Mouse (Mus musculus): ENCODE measurements around the gene Lancl1. TPM values are rescaled to one million over a fixed set of nuclear protein-coding genes. Genes with fewer than 3 reads are reported as not detected.

The Lancl1 gene
- 196 and 197 TPM in 2 replicates for polyA plus RNA-seq (2014; fragmentation: Nextera tagmentation; extraction: Ambion mirVana)

DNA sequence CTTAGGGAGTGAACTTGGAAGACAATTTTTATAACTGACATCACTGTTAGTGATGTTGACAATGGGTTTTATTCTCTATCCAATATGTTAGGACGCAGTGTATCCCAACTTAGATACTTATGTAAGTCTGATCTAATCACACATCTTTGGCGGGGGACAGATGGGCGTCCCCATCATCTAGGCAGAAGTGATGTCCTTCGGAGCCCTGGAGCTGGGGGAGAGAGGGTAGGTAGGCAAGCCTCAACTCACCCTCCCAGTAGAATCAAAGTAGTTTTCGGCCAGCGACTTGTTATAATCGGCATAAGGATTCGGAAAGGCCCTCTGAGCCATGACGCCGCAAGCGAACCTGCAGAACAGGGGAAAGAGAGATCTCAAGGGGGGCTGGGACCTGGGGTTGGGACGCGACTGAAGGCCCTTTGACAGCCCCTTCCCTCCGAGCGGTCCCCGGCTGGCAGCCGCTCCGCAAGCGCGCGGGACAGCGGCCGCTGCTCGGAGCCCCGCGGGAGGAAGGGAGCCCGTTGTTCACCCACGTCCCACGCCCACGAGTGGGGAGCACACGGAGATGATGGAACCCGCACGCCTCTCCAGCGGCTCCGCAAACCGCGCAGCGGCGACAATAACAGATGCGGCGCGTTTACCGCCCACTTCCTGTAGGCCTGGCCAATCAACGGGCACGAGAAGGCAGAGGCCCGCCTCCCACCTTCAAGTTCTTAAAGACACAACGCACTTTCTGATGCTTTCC is at the start of gene Lancl1:
Lancl1 (minus strand) TSS at position 627 of the 742 bp plus-strand sequence.
- DNase-seq (ENCODE audit: low spot score) (peak; percentile 87), ATAC-seq (ENCODE audit: low FRiP score) (peak; percentile 98)
- Histone ChIP-seq H3K4me3 (replicated peaks; ENCODE audit: low read length) (peak within 1 kb of the TSS; percentile 78), H3K9me3 (ENCODE audit: control insufficient read depth, low read length) (no peaks in the 10 kb centered on the region), H3K4me1 (replicated peaks; ENCODE audit: control insufficient read depth, insufficient read depth, low read length) (peaks cover 11% of the 10 kb centered on the region), H3K36me3 (replicated peaks; ENCODE audit: control insufficient read depth, insufficient read depth) (peaks cover 28% of the 10 kb centered on the region), H3K9ac (peak within 1 kb of the TSS; percentile 80), H3K27me3 (ENCODE audit: control insufficient read depth, insufficient read depth, low read length) (no peaks in the 10 kb centered on the region), H3K4me2 (replicated peaks) (peak within 1 kb of the TSS; percentile 73), H3K27ac (peak within 1 kb of the TSS; percentile 78)
- under 1% methylated on average over 46 of the region's 47 CpGs for WGBS

DNA sequence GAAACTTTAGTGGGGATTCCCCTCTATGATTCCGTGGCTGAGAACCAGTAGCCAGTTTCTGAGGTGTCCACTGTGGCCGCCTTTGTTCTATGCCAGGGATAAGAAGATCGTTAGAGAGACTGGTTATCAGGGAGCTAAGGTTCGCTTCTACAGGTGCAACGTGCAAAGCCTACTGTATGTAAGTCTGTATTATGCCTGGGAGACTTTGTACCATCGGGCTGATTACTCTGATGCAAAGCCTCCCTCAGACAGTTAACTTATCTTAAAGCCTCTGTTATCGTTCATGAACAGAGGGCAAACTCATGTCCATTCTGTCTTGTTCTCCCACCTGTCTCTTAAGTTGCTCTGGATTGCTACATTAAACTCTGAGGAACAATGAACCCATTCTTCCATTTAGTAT is 40.5 kb upstream of the Lancl1 start:
- H3K9me3 ChIP-seq (ENCODE audit: control insufficient read depth, low read length): no peaks in the 10 kb centered on the region
- 88% methylated on average over 7 of the region's 7 CpGs for WGBS
- H3K9ac ChIP-seq: no peak overlapping the region
- H3K36me3 ChIP-seq (replicated peaks; ENCODE audit: control insufficient read depth, insufficient read depth): no peaks in the 10 kb centered on the region
- H3K4me1 ChIP-seq (replicated peaks; ENCODE audit: control insufficient read depth, insufficient read depth, low read length): no peaks in the 10 kb centered on the region
- no peaks in the 10 kb centered on the region for H3K27me3 ChIP-seq (ENCODE audit: control insufficient read depth, insufficient read depth, low read length)
- H3K27ac ChIP-seq: no peak overlapping the region
- ATAC-seq (ENCODE audit: low FRiP score): no peak
- H3K4me3 ChIP-seq (replicated peaks; ENCODE audit: low read length): no peak overlapping the region
- no peak overlapping the region for H3K4me2 ChIP-seq (replicated peaks)
- no peak for DNase-seq (ENCODE audit: low spot score)

DNA sequence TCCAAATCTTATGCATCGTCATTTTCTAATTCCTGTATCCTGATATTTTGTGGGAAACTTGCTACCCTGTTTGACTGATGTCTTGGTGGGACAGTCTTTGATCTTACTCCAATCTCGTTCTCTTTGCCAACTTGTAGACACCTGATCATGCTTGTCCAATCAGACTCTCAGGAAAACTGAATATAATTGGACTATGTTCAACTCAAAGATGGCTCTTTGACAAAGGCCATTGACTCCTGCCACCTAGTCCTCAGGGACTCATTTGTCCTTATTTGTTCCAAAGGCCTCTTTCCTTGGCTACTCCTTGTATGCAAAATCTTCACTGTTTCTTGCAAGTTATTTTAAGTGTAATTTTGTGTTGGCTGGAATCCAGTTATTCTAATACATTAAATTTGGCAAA is 40.0 kb upstream of the Lancl1 start:
- Histone ChIP-seq H3K9me3 (ENCODE audit: control insufficient read depth, low read length) (no peaks in the 10 kb centered on the region), H3K27ac (no peak overlapping the region), H3K4me3 (replicated peaks; ENCODE audit: low read length) (no peak overlapping the region), H3K9ac (no peak overlapping the region), H3K36me3 (replicated peaks; ENCODE audit: control insufficient read depth, insufficient read depth) (no peaks in the 10 kb centered on the region), H3K4me2 (replicated peaks) (no peak overlapping the region), H3K4me1 (replicated peaks; ENCODE audit: control insufficient read depth, insufficient read depth, low read length) (no peaks in the 10 kb centered on the region), H3K27me3 (ENCODE audit: control insufficient read depth, insufficient read depth, low read length) (no peaks in the 10 kb centered on the region)
- no peak for ATAC-seq (ENCODE audit: low FRiP score)
- 77% methylated on average over 2 of the region's 2 CpGs for WGBS
- DNase-seq (ENCODE audit: low spot score): no peak

DNA sequence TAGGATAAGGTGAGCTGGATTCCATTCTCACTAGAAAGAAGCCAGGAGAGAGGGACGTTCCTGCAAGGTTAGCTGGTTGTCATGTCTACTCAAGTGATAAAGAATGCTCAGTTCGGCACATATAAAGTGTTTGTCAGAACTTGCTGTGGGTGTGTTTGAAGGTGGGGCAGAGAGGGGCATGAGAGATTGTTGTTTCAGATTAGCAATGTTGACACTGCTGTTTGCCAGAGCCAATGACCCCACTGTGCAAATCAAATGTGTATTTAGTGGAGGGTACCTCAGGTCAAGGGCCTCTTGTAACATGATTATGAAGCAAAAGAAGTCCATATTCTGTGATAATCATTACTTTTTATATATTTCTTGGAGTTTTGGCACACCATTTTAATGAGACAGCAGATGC is 39.1 kb upstream of the Lancl1 start:
- no peaks in the 10 kb centered on the region for H3K36me3 ChIP-seq (replicated peaks; ENCODE audit: control insufficient read depth, insufficient read depth)
- no peak overlapping the region for H3K4me2 ChIP-seq (replicated peaks)
- DNase-seq (ENCODE audit: low spot score) (no peak), ATAC-seq (ENCODE audit: low FRiP score) (no peak)
- no peaks in the 10 kb centered on the region for H3K9me3 ChIP-seq (ENCODE audit: control insufficient read depth, low read length)
- H3K27me3 ChIP-seq (ENCODE audit: control insufficient read depth, insufficient read depth, low read length): no peaks in the 10 kb centered on the region
- no peak overlapping the region for H3K9ac ChIP-seq
- no peak overlapping the region for H3K4me3 ChIP-seq (replicated peaks; ENCODE audit: low read length)
- no peaks in the 10 kb centered on the region for H3K4me1 ChIP-seq (replicated peaks; ENCODE audit: control insufficient read depth, insufficient read depth, low read length)
- no peak overlapping the region for H3K27ac ChIP-seq
- 67% methylated on average over 2 of the region's 2 CpGs for WGBS

DNA sequence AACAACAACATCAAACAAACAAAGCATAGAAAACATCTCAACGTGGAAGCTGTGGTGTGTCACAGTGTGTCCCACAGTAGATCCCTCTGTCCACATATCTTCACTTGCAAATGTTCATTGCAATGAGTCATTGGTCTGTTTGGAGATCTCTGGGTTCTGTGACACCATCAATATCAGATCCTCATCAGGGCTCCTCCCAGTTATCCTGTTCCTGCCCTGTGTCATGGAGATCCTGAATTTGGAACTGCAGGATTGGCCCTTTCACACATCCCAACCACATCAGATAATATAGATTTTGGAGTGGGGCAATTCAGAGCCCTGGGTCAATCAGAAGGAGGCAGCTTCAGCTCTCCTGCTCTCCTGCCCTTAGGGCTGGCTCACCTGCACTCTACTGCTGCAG is 28.9 kb upstream of the Lancl1 start:
- H3K4me1 ChIP-seq (replicated peaks; ENCODE audit: control insufficient read depth, insufficient read depth, low read length): no peaks in the 10 kb centered on the region
- no peak overlapping the region for H3K27ac ChIP-seq
- H3K9ac ChIP-seq: no peak overlapping the region
- H3K36me3 ChIP-seq (replicated peaks; ENCODE audit: control insufficient read depth, insufficient read depth): no peaks in the 10 kb centered on the region
- no peaks in the 10 kb centered on the region for H3K9me3 ChIP-seq (ENCODE audit: control insufficient read depth, low read length)
- no peak overlapping the region for H3K4me3 ChIP-seq (replicated peaks; ENCODE audit: low read length)
- DNase-seq (ENCODE audit: low spot score): no peak
- H3K4me2 ChIP-seq (replicated peaks): no peak overlapping the region
- no peaks in the 10 kb centered on the region for H3K27me3 ChIP-seq (ENCODE audit: control insufficient read depth, insufficient read depth, low read length)
- 87% methylated on average over 1 of the region's 1 CpGs for WGBS
- ATAC-seq (ENCODE audit: low FRiP score): no peak

DNA sequence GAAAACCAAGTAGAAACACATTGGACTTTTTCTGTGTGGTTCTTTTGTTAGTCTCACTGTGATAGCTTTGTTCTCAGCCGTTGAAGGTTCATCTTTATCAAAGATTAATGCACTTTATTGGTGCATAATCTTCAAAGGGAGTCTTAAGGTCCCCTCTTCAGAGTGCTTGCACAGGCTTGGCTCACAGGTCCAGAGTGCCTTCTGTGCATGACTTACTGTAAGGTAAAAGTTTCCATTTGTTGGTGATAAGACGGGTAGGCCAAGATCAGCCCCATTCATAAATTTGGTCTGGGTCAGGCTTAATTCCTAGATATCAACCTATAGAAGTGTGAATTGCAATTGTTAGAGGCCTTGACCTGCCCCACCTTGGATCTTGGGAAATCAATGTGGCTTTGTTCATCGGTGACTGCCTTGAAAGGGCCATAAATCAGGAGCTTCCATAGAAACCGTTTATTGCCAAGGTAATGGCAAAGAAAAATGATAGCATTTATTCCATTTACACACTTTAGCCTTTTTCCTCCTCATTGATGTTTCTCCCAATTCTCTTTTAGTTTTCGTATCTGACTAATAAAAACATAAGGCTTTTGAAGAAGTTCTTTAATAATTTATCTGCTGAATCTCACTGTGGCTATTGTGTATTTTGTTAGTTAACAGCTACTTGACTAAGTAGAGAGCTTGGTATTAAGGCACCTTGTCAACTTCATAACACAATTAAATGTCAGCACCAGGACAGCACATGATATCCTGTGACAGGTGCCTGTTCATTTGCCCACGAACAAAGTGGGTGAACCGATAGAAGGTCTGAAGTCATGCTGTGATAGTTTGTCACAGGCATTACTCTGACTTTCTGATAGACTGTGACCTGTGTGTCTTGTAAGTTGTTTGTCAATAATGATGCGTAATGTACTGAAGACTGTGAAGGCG is 26.9 kb upstream of the Lancl1 start:
- 70% methylated on average over 9 of the region's 9 CpGs for WGBS

DNA sequence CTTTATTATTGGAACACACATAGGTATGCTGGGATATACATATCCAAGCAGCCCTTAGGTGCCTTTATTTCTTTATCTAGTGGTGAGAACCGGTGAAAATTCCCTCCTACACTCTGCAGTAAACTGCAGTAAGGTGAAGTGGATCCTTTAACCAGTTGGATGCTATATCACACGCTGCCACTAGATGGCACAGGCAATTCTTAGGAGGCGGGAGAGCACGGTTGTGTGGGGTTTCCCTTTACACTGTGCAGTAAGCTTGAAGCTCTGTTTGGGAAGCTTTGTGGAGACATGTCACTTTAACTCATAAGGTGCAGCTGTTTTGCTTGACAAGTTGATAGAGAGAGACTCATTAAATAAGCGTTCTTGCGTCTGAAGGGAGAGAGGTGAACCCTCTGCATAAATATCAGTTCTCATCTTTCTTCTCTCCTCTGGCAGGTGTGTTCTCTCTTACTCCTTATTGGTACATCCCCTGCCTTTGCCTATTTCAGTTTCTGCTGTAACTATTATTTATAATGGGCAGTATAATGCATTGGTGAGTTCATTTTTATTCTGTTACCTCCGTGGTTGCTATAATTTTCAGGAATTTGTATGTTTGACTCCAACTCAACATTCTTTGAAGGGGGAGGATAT is 22.9 kb upstream of the Lancl1 start:
- peak; percentile 92 for DNase-seq (ENCODE audit: low spot score)
- Histone ChIP-seq H3K27ac (no peak overlapping the region), H3K36me3 (replicated peaks; ENCODE audit: control insufficient read depth, insufficient read depth) (no peaks in the 10 kb centered on the region), H3K4me1 (replicated peaks; ENCODE audit: control insufficient read depth, insufficient read depth, low read length) (no peaks in the 10 kb centered on the region), H3K9ac (no peak overlapping the region), H3K9me3 (ENCODE audit: control insufficient read depth, low read length) (no peaks in the 10 kb centered on the region), H3K4me2 (replicated peaks) (no peak overlapping the region), H3K4me3 (replicated peaks; ENCODE audit: low read length) (no peak overlapping the region), H3K27me3 (ENCODE audit: control insufficient read depth, insufficient read depth, low read length) (no peaks in the 10 kb centered on the region)
- peak; percentile 90 for ATAC-seq (ENCODE audit: low FRiP score)
- WGBS: 9% methylated on average over 7 of the region's 7 CpGs

More for the DNA sequence above, 26.9 kb upstream of the Lancl1 start:
- ATAC-seq (ENCODE audit: low FRiP score): no peak
- DNase-seq (ENCODE audit: low spot score): no peak
- Histone ChIP-seq H3K9ac (no peak overlapping the region), H3K4me3 (replicated peaks; ENCODE audit: low read length) (no peak overlapping the region), H3K4me2 (replicated peaks) (no peak overlapping the region), H3K27me3 (ENCODE audit: control insufficient read depth, insufficient read depth, low read length) (no peaks in the 10 kb centered on the region), H3K9me3 (ENCODE audit: control insufficient read depth, low read length) (no peaks in the 10 kb centered on the region), H3K27ac (no peak overlapping the region), H3K36me3 (replicated peaks; ENCODE audit: control insufficient read depth, insufficient read depth) (no peaks in the 10 kb centered on the region), H3K4me1 (replicated peaks; ENCODE audit: control insufficient read depth, insufficient read depth, low read length) (no peaks in the 10 kb centered on the region)

DNA sequence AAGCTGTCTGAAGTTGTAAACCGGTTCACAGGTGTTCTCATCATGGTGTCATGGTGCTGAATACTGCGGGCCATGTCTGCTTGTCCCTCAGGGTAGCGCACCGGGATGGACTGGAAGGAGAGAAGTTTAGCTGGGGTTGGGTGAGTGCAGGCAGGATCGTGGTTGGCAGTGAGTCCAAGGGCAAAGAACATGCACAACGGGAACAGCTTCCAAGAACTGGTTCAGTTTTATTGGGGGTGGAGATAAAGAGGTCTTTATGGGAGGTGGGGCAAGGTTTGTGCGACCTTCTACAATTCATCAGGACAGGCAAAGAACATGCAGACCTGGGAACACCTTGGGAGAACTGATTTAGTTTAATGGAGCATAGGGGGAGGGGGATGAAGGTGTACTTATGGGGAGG is 17.1 kb upstream of the Lancl1 start:
- no peaks in the 10 kb centered on the region for H3K36me3 ChIP-seq (replicated peaks; ENCODE audit: control insufficient read depth, insufficient read depth)
- no peak overlapping the region for H3K9ac ChIP-seq
- no peak overlapping the region for H3K4me3 ChIP-seq (replicated peaks; ENCODE audit: low read length)
- no peaks in the 10 kb centered on the region for H3K9me3 ChIP-seq (ENCODE audit: control insufficient read depth, low read length)
- H3K27ac ChIP-seq: no peak overlapping the region
- DNase-seq (ENCODE audit: low spot score) (no peak), ATAC-seq (ENCODE audit: low FRiP score) (no peak)
- no peak overlapping the region for H3K4me2 ChIP-seq (replicated peaks)
- no peaks in the 10 kb centered on the region for H3K4me1 ChIP-seq (replicated peaks; ENCODE audit: control insufficient read depth, insufficient read depth, low read length)
- no peaks in the 10 kb centered on the region for H3K27me3 ChIP-seq (ENCODE audit: control insufficient read depth, insufficient read depth, low read length)
- WGBS: 85% methylated on average over 7 of the region's 7 CpGs

DNA sequence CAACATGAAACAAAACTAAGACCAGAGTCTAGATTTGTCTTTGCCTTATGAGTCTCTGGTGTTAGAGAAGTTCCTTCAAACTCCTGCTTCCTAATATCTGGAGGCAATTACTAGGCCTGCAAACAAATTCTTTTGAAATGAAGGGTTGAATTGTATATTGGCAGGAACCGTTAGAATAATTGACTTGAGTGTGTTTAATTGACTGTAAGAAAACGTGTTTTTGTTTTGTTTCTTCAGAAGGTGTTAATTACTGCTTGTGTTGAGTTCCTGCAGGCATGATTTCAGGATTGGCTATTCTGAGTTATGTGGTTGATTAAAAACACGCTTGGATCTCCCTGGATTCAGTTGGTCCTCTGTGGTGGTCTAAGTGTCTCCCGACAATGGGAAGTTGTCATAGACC is 14.0 kb upstream of the Lancl1 start:
- H3K27ac ChIP-seq: no peak overlapping the region
- no peaks in the 10 kb centered on the region for H3K9me3 ChIP-seq (ENCODE audit: control insufficient read depth, low read length)
- no peak overlapping the region for H3K4me3 ChIP-seq (replicated peaks; ENCODE audit: low read length)
- no peak overlapping the region for H3K9ac ChIP-seq
- DNase-seq (ENCODE audit: low spot score): no peak
- ATAC-seq (ENCODE audit: low FRiP score): no peak
- 68% methylated on average over 4 of the region's 4 CpGs for WGBS
- H3K36me3 ChIP-seq (replicated peaks; ENCODE audit: control insufficient read depth, insufficient read depth): no peaks in the 10 kb centered on the region
- no peaks in the 10 kb centered on the region for H3K27me3 ChIP-seq (ENCODE audit: control insufficient read depth, insufficient read depth, low read length)
- H3K4me2 ChIP-seq (replicated peaks): no peak overlapping the region
- no peaks in the 10 kb centered on the region for H3K4me1 ChIP-seq (replicated peaks; ENCODE audit: control insufficient read depth, insufficient read depth, low read length)

Measured in hindbrain, embryonic 14.5 days (tissue).